Mouse (Mus musculus) spleen, adult 2 months (tissue): ENCODE results near the gene Ppp4r3a. TPM values are rescaled to one million over a fixed set of nuclear protein-coding genes. Genes with fewer than 3 reads are reported as not detected.

ENCODE experiments used
- DNase-seq, 2 experiments: peaks; one replicate each; pipeline versions ENCODE4 v3.0.0 to v3.0.0-alpha.2; 2012 to 2021; ENCODE audit warnings: low spot score in 2 of 2, low read depth in 1 of 2
- H3K27ac ChIP-seq: fragments of 200-500 bp; 2 replicates; pipeline ENCODE4 v1.5.1; 2012; ENCODE audit warnings: low read length, inconsistent platforms; ENCODE audit not compliant: insufficient read depth
- H3K27me3 ChIP-seq: fragments of 200-500 bp; 2 replicates; pipeline ENCODE4 v1.6.1; 2012; ENCODE audit warnings: mild to moderate bottlenecking, moderate library complexity, low read length, inconsistent platforms; ENCODE audit not compliant: control insufficient read depth, insufficient read depth
- H3K36me3 ChIP-seq: fragments of 200-500 bp; 2 replicates; pipeline ENCODE4 v1.6.1; 2012; ENCODE audit warnings: mild to moderate bottlenecking, low read length, inconsistent platforms; ENCODE audit not compliant: control insufficient read depth, insufficient read depth
- H3K4me1 ChIP-seq: fragments of 200-500 bp; 2 replicates; pipeline ENCODE4 v1.6.1; 2011; ENCODE audit warnings: inconsistent platforms; ENCODE audit not compliant: control insufficient read depth, insufficient read depth, insufficient read length
- H3K4me3 ChIP-seq: fragments of 200-500 bp; 2 replicates; pipeline ENCODE4 v1.5.1; 2011; ENCODE audit warnings: mild to moderate bottlenecking, inconsistent platforms; ENCODE audit not compliant: insufficient read depth, insufficient read length; ENCODE audit errors: extremely low read depth
- CTCF ChIP-seq: fragments of 200-500 bp; IDR thresholded peaks from 2 replicates; pipeline ENCODE4 v1.5.1; 2011; ENCODE audit warnings: mild to moderate bottlenecking, inconsistent platforms; ENCODE audit not compliant: insufficient read depth, insufficient read length, insufficient replicate concordance; ENCODE audit errors: extremely low read depth
- POLR2A ChIP-seq: fragments of 200-500 bp; IDR thresholded peaks from 2 replicates; pipeline ENCODE4 v1.6.1; 2011; ENCODE audit warnings: low read depth, low read length, inconsistent platforms
- WGBS: fragments of 180-500 bp; shearing (Covaris S2); methylation state at CpG from one replicate; pipeline ENCODE4 v1.1.7; 2018; 5-methylcytosine and 5-hydroxymethylcytosine counted together
- polyA plus RNA-seq: library from polyadenylated mRNA; depleted of rRNA; stranded (reverse); fragments of >200 nt; gene quantifications from 2 replicates; pipeline ENCODE4 v1.2.3, GENCODE M21; 2012

Gene Ppp4r3a
- polyA plus RNA-seq, 1 experiment = 10.9 TPM

DNA sequence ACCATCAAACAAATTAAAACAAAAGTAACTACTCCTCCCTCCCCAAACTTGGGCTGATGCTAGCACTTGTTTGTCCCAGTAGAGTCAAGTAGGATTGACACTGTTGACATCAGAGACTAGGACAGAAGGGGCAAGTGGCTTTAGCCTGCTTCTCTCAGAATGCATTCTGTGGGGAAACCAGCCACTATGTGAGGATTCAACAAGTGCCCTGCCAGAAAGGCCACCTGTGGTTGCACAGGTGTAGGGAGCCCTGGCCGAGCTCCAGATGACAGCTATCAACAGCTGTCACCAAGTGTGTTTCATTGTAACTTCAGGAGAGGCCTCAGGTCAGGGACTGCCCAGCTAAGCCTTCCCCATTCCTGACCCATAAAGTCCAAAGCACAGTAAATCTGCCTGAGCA is 6.5 kb upstream of the Ppp4r3a start:
- Histone ChIP-seq H3K4me1 (no peaks in the 10 kb centered on the region), H3K4me3 (no peak overlapping the region), H3K27me3 (no peaks in the 10 kb centered on the region), H3K27ac (no peak overlapping the region), H3K36me3 (no peaks in the 10 kb centered on the region)
- DNase-seq = no peak
- TF ChIP-seq CTCF = no peak
- no peak for TF ChIP-seq POLR2A
- 79% methylated on average over 1 of the region's 1 CpGs for WGBS

DNA sequence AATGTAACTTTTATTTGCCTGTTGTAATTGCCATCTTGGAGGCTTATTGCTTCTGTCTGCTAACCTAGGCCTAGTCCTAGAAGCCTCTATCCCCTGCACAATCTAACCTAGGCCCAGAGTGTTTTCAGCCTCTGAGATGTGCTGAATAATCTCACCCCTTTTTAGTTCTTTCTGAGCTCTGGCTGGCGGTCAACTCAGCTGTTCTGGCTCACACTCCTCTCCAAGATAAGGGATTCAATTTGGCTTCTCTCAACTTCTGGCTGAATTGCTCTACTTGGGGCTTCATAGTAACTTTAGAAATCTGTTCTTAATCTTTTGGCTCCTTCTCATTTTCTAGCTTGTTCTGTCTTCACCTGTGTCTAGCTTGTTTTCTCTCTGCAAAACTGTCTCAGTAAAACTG is 3.9 kb upstream of the Ppp4r3a start:
- TF ChIP-seq POLR2A (no peak), CTCF (no peak)
- no peak for DNase-seq
- H3K4me3 ChIP-seq = no peak overlapping the region
- WGBS = 91% methylated on average over 1 of the region's 1 CpGs
- no peak overlapping the region for H3K27ac ChIP-seq
- no peaks in the 10 kb centered on the region for H3K36me3 ChIP-seq
- no peaks in the 10 kb centered on the region for H3K27me3 ChIP-seq
- H3K4me1 ChIP-seq = no peaks in the 10 kb centered on the region

DNA sequence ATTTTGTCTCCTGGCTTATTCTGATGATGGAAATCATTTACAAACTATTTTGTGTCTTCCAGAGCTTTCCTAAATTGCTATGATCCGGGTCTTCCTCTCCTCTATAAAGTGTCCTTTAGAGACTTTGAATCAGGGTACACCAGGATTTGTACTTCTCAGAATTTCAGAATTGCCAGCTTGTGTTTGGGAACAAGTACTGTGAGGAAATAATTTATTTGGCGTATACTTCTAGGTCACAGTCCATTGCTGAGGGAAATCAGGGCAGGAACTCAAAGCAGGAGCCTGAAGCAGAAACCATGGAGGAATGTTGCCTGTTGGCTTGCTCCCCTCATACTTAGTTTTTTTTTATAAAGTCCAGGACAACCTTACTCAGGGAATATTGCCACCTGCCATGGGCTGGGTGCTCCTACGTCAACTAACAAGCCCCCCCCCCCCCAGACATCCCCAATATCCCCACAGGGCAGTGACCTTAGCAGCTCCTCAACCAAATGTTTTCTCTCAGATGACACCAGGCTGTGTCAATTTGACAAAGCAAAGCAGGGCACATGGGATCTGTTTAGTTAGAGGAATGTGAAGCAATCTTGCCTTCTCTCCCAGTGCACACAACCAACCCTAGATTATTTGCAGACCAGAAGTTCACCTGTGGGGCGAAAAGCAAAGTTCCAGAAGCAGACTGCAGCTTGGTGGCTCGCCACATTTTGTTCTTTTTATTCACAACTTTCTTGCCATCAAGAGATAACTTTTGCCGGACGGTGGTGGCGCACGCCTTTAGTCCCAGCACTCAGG is 1.6 kb upstream of the Ppp4r3a start:
- WGBS = 94% methylated on average over 9 of the region's 9 CpGs
- no peak overlapping the region for H3K4me3 ChIP-seq
- H3K27me3 ChIP-seq = no peaks in the 10 kb centered on the region
- H3K36me3 ChIP-seq = no peaks in the 10 kb centered on the region
- H3K4me1 ChIP-seq = peaks cover 5% of the 10 kb centered on the region
- no peak for DNase-seq
- no peak overlapping the region for H3K27ac ChIP-seq
- no peak for TF ChIP-seq POLR2A
- TF ChIP-seq CTCF = no peak

DNA sequence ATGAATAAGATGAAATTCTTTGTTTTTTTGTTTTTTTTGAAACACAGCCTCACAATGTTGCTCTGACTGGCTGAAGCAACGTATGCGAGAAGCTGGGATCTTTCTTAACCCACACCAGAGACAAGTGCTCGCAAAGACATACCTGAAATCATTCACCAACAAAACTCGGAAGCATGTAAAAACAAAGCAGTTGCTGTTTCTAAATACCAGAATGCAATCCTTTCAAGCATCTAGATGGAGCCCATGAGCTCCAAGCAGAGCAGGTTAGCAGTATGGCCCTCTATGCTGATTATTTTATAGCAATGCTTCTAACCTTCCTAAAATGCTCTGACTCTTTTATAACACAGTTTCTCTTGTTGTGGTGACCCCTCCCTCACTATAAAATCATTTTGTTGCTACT is 735 bp upstream of the Ppp4r3a start:
- H3K27ac ChIP-seq = no peak overlapping the region
- no peaks in the 10 kb centered on the region for H3K36me3 ChIP-seq
- TF ChIP-seq CTCF (no peak), POLR2A (no peak)
- 15% methylated on average over 4 of the region's 4 CpGs for WGBS
- DNase-seq = no peak
- H3K4me3 ChIP-seq = no peak overlapping the region
- peaks cover 5% of the 10 kb centered on the region for H3K4me1 ChIP-seq
- no peaks in the 10 kb centered on the region for H3K27me3 ChIP-seq

DNA sequence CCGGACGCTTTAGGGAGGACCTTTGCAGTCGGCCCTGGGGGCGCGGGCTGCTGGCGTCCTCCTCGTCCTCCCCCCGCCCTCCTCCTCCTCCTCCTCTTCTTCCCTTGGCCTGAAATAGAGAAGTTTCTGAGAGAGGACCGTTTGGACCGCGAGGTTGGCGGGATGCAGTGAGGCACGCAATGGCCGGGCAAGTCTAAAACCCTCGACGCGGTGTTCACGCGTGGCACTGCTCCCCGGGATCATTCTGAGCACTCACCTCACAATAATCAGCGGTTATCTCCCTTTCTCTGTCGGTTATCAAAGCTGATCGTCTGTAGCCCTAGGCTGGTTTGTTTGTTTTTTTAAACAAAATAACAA is 315 bp upstream of the Ppp4r3a start:
- under 1% methylated on average over 23 of the region's 23 CpGs for WGBS
- no peak for TF ChIP-seq POLR2A
- TF ChIP-seq CTCF = no peak
- H3K4me1 ChIP-seq = peaks cover 5% of the 10 kb centered on the region
- H3K27ac ChIP-seq = peak overlapping the region; percentile 99
- H3K27me3 ChIP-seq = no peaks in the 10 kb centered on the region
- H3K36me3 ChIP-seq = no peaks in the 10 kb centered on the region
- H3K4me3 ChIP-seq = peak overlapping the region; percentile 87
- no peak for DNase-seq

DNA sequence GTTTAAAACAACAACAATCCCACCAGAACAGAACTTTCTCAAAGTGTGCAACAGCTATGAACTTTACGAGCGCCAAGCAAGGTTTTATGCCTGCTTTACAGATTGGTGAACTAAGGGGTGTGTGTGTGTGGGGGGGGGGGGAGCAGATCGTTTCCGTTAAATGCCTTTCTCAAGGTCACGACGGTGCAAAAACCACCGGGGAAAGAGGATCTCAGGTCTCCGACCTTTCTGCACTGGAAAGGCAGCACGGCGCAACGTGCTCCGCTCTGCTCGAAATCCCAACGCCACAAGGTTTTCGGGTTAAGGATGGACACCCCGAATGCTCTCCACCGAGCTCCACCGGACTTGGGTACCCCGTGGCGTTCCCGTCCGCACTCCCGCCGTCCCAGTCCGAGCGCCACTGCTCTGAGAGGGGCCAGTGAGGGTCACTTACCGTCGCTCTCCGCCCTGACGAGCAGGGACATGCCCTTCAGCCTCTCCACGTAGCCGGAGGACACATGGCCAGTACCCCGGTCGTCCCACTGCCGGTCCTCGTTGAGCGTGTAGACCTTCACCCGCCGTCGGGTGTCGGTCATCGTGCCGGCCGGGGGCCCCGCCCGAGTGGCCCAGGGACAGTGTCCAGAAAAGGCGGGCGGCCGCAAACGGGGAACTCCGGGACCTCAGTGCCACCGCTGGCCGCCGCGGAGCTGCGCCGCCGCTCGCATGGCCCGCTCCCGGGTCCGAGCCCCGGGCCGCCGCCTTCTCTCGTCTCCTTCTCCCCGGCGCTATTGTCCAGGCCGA is 1.0 kb downstream of the Ppp4r3a start:
- under 1% methylated on average over 69 of the region's 69 CpGs for WGBS
- Histone ChIP-seq H3K4me1 (peaks cover 8% of the 10 kb centered on the region), H3K27me3 (no peaks in the 10 kb centered on the region), H3K36me3 (no peaks in the 10 kb centered on the region), H3K4me3 (peak overlapping the region; percentile 87), H3K27ac (peak overlapping the region; percentile 99)
- DNase-seq = peak in 1 of 2 experiments; percentile 19
- TF ChIP-seq POLR2A (no peak), CTCF (no peak)

DNA sequence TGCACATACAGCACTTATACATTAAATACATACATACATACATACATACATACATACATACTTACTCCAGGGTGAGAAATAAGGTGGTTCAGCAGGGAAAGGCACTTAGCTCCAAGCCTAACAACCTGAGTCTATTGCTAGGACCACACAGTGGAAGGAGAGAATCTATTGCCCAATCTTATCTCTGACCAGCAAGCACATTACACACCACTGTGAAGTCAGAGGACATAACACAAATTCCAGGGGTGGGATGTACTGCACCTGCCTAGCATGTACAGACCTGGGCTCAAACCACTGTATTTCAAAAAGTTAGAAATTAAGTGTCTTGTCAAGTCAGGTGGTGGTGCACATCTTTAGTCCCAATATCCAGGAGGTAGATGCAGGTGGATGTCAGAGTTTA is 5.5 kb downstream of the Ppp4r3a start:
- DNase-seq = no peak
- TF ChIP-seq CTCF (no peak), POLR2A (no peak)
- Histone ChIP-seq H3K4me1 (peaks cover 8% of the 10 kb centered on the region), H3K27ac (no peak overlapping the region), H3K36me3 (no peaks in the 10 kb centered on the region), H3K27me3 (no peaks in the 10 kb centered on the region; the same call in 1 of the 2 replicates), H3K4me3 (no peak overlapping the region)
